Mouse (Mus musculus): ENCODE measurements at regions not wholly inside any gene's neighbourhood (a gene's known extent, or its start where the extent isn't known, plus 50 kb on each side); places are given as distances from the start of the nearest gene placed in this dataset.

GRCm38 (mm10) chr8:7853169-7853568 lies 807.9 kb downstream of the Efnb2 start:
- H3K27ac ChIP-seq (ENCODE audit: insufficient read depth, low read depth, low read length, poor library complexity, severe bottlenecking) = no peak overlapping the region
- H3K4me1 ChIP-seq (ENCODE audit: control insufficient read depth in 2 of 2, insufficient read depth in 2 of 2, low read length in 2 of 2, poor library complexity in 1 of 2) = no peaks in the 10 kb centered on the region
- no peak overlapping the region for H3K9ac ChIP-seq (ENCODE audit: insufficient read depth, low read depth, low read length, poor library complexity, severe bottlenecking)
- TF ChIP-seq CHD2 (IDR thresholded peaks at IDR 0.05; ENCODE audit: low read depth, low read length) (no peak), ZNF384 (IDR thresholded peaks at IDR 0.05; ENCODE audit: low read depth, low read length) (no peak), ZC3H11A (IDR thresholded peaks at IDR 0.05; ENCODE audit: borderline replicate concordance, low read depth, low read length) (no peak), HCFC1 (IDR thresholded peaks at IDR 0.05; ENCODE audit: borderline replicate concordance, insufficient read depth, low read length) (no peak), MAFK (IDR thresholded peaks at IDR 0.05; ENCODE audit: insufficient read depth, low read depth, low read length) (no peak)
- no peak overlapping the region for H3K4me3 ChIP-seq (ENCODE audit: insufficient read depth in 1 of 2, low read depth in 1 of 2, low read length in 2 of 2, poor library complexity in 1 of 2, severe bottlenecking in 1 of 2)
- DNase-seq (ENCODE audit: low read depth, low spot score) = no peak
- H3K36me3 ChIP-seq (ENCODE audit: control insufficient read depth, insufficient read depth, low read length, poor library complexity, severe bottlenecking) = no peaks in the 10 kb centered on the region
- no peaks in the 10 kb centered on the region for H3K9me3 ChIP-seq (ENCODE audit: control insufficient read depth, insufficient read depth, low read depth, low read length)
- in situ Hi-C loops (cut with MboI; ENCODE audit: low sequenced_read_pairs in 2 of 2, unreplicated experiment in 2 of 2) = no loop called here

GRCm38 (mm10) chr8:7850573-7850972 lies 810.5 kb downstream of the Efnb2 start:
- in situ Hi-C loops (cut with MboI; ENCODE audit: low sequenced_read_pairs in 2 of 2, unreplicated experiment in 2 of 2) = no loop called here
- H3K4me3 ChIP-seq (ENCODE audit: insufficient read depth in 1 of 2, low read depth in 1 of 2, low read length in 2 of 2, poor library complexity in 1 of 2, severe bottlenecking in 1 of 2) = no peak overlapping the region
- DNase-seq (ENCODE audit: low read depth, low spot score) = no peak
- H3K9ac ChIP-seq (ENCODE audit: insufficient read depth, low read depth, low read length, poor library complexity, severe bottlenecking) = no peak overlapping the region
- H3K27ac ChIP-seq (ENCODE audit: insufficient read depth, low read depth, low read length, poor library complexity, severe bottlenecking) = no peak overlapping the region
- H3K36me3 ChIP-seq (ENCODE audit: control insufficient read depth, insufficient read depth, low read length, poor library complexity, severe bottlenecking) = no peaks in the 10 kb centered on the region
- TF ChIP-seq CHD2 (IDR thresholded peaks at IDR 0.05; ENCODE audit: low read depth, low read length) (no peak), HCFC1 (IDR thresholded peaks at IDR 0.05; ENCODE audit: borderline replicate concordance, insufficient read depth, low read length) (no peak), ZNF384 (IDR thresholded peaks at IDR 0.05; ENCODE audit: low read depth, low read length) (no peak), ZC3H11A (IDR thresholded peaks at IDR 0.05; ENCODE audit: borderline replicate concordance, low read depth, low read length) (no peak), MAFK (IDR thresholded peaks at IDR 0.05; ENCODE audit: insufficient read depth, low read depth, low read length) (no peak)
- H3K9me3 ChIP-seq (ENCODE audit: control insufficient read depth, insufficient read depth, low read depth, low read length) = no peaks in the 10 kb centered on the region
- H3K4me1 ChIP-seq (ENCODE audit: control insufficient read depth in 2 of 2, insufficient read depth in 2 of 2, low read length in 2 of 2, poor library complexity in 1 of 2) = no peaks in the 10 kb centered on the region

GRCm38 (mm10) chr8:7831948-7832347 lies 829.1 kb downstream of the Efnb2 start:
- Histone ChIP-seq H3K36me3 (ENCODE audit: control insufficient read depth, insufficient read depth, low read length, poor library complexity, severe bottlenecking) (no peaks in the 10 kb centered on the region), H3K27ac (ENCODE audit: insufficient read depth, low read depth, low read length, poor library complexity, severe bottlenecking) (no peak overlapping the region), H3K4me1 (ENCODE audit: control insufficient read depth in 2 of 2, insufficient read depth in 2 of 2, low read length in 2 of 2, poor library complexity in 1 of 2) (no peaks in the 10 kb centered on the region), H3K9ac (ENCODE audit: insufficient read depth, low read depth, low read length, poor library complexity, severe bottlenecking) (no peak overlapping the region), H3K9me3 (ENCODE audit: control insufficient read depth, insufficient read depth, low read depth, low read length) (peaks cover 2% of the 10 kb centered on the region; the same call in 1 of the 2 replicates), H3K4me3 (ENCODE audit: insufficient read depth in 1 of 2, low read depth in 1 of 2, low read length in 2 of 2, poor library complexity in 1 of 2, severe bottlenecking in 1 of 2) (no peak overlapping the region)
- no peak for TF ChIP-seq MAFK (IDR thresholded peaks at IDR 0.05; ENCODE audit: insufficient read depth, low read depth, low read length)
- in situ Hi-C loops (cut with MboI; ENCODE audit: low sequenced_read_pairs in 2 of 2, unreplicated experiment in 2 of 2) = no loop called here
- DNase-seq (ENCODE audit: low read depth, low spot score) = no peak

DNA sequence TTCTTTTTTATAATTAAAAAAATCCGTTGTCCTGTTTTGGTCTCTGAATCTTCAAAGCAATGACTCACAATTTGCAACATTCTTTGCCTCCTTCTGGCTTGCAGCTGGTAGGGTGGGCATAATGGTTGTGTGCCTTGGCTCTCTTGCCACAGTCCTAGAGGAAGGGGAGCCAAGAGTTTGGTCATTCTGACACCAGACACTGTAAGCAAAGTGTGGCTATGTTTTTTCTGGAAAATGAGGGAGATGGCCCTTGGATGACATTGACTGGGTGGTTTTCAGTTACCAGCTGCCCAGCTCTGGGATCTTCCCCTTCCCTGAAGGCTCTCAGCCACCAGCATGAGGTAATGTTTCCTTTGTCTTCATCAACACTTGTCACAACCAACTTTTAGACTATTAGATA lies 833.2 kb downstream of the Efnb2 start:
- H3K4me3 ChIP-seq (ENCODE audit: insufficient read depth in 1 of 2, low read depth in 1 of 2, low read length in 2 of 2, poor library complexity in 1 of 2, severe bottlenecking in 1 of 2) = no peak overlapping the region
- H3K9ac ChIP-seq (ENCODE audit: insufficient read depth, low read depth, low read length, poor library complexity, severe bottlenecking) = no peak overlapping the region
- H3K36me3 ChIP-seq (ENCODE audit: control insufficient read depth, insufficient read depth, low read length, poor library complexity, severe bottlenecking) = no peaks in the 10 kb centered on the region
- peaks cover 2% of the 10 kb centered on the region; the same call in 1 of the 2 replicates for H3K9me3 ChIP-seq (ENCODE audit: control insufficient read depth, insufficient read depth, low read depth, low read length)
- no peak for DNase-seq (ENCODE audit: low read depth, low spot score)
- H3K27ac ChIP-seq (ENCODE audit: insufficient read depth, low read depth, low read length, poor library complexity, severe bottlenecking) = no peak overlapping the region
- TF ChIP-seq CHD2 (IDR thresholded peaks at IDR 0.05; ENCODE audit: low read depth, low read length) (no peak), HCFC1 (IDR thresholded peaks at IDR 0.05; ENCODE audit: borderline replicate concordance, insufficient read depth, low read length) (no peak), ZC3H11A (IDR thresholded peaks at IDR 0.05; ENCODE audit: borderline replicate concordance, low read depth, low read length) (no peak), ZNF384 (IDR thresholded peaks at IDR 0.05; ENCODE audit: low read depth, low read length) (no peak), MAFK (IDR thresholded peaks at IDR 0.05; ENCODE audit: insufficient read depth, low read depth, low read length) (no peak)
- in situ Hi-C loops (cut with MboI; ENCODE audit: low sequenced_read_pairs in 2 of 2, unreplicated experiment in 2 of 2) = no loop called here
- no peaks in the 10 kb centered on the region for H3K4me1 ChIP-seq (ENCODE audit: control insufficient read depth in 2 of 2, insufficient read depth in 2 of 2, low read length in 2 of 2, poor library complexity in 1 of 2)

- DNase-seq (ENCODE audit: low read depth, low spot score) = no peak
- Histone ChIP-seq H3K36me3 (ENCODE audit: control insufficient read depth, insufficient read depth, low read length, poor library complexity, severe bottlenecking) (no peaks in the 10 kb centered on the region), H3K27ac (ENCODE audit: insufficient read depth, low read depth, low read length, poor library complexity, severe bottlenecking) (no peak overlapping the region), H3K4me1 (ENCODE audit: control insufficient read depth in 2 of 2, insufficient read depth in 2 of 2, low read length in 2 of 2, poor library complexity in 1 of 2) (no peaks in the 10 kb centered on the region), H3K9me3 (ENCODE audit: control insufficient read depth, insufficient read depth, low read depth, low read length) (no peaks in the 10 kb centered on the region), H3K4me3 (ENCODE audit: insufficient read depth in 1 of 2, low read depth in 1 of 2, low read length in 2 of 2, poor library complexity in 1 of 2, severe bottlenecking in 1 of 2) (no peak overlapping the region), H3K9ac (ENCODE audit: insufficient read depth, low read depth, low read length, poor library complexity, severe bottlenecking) (no peak overlapping the region)
- TF ChIP-seq CHD2 (IDR thresholded peaks at IDR 0.05; ENCODE audit: low read depth, low read length) = no peak
- no peak for TF ChIP-seq HCFC1 (IDR thresholded peaks at IDR 0.05; ENCODE audit: borderline replicate concordance, insufficient read depth, low read length)
- no peak for TF ChIP-seq ZNF384 (IDR thresholded peaks at IDR 0.05; ENCODE audit: low read depth, low read length)
- no peak for TF ChIP-seq MAFK (IDR thresholded peaks at IDR 0.05; ENCODE audit: insufficient read depth, low read depth, low read length)
- no peak for TF ChIP-seq ZC3H11A (IDR thresholded peaks at IDR 0.05; ENCODE audit: borderline replicate concordance, low read depth, low read length)
- in situ Hi-C loops (cut with MboI; ENCODE audit: low sequenced_read_pairs in 2 of 2, unreplicated experiment in 2 of 2) = no loop called here
These were observed 852.6 kb downstream of the Efnb2 start for GRCm38 (mm10) chr8:7808395-7808794.

Measured in ES-E14 (cell line).